Mouse (Mus musculus) kidney, postnatal 14 days (tissue): ENCODE results near the gene 2010106E10Rik.

Experiments
- DNase-seq: peaks from one replicate; pipeline ENCODE4 v3.0.0; 2022; ENCODE audit warnings: mixed read lengths

2010106E10Rik gene

GRCm38 (mm10) chrX:112494974-112495373 lies at the start of gene 2010106E10Rik:
Gene 2010106E10Rik, plus strand, starts transcription at chrX:112495274.
- DNase-seq = no peak

- DNase-seq = no peak
Observed at GRCm38 (mm10) chrX:112505651-112506050, 10.6 kb downstream of the 2010106E10Rik start.

- peak; percentile 14 for DNase-seq
Observed at GRCm38 (mm10) chrX:112524755-112525154, 29.7 kb downstream of the 2010106E10Rik start.

GRCm38 (mm10) chrX:112543115-112543514 lies 48.0 kb downstream of the 2010106E10Rik start:
- DNase-seq = no peak

GRCm38 (mm10) chrX:112567716-112568115 lies 72.6 kb downstream of the 2010106E10Rik start:
- DNase-seq = no peak

- peak; percentile 71 for DNase-seq
Observed at GRCm38 (mm10) chrX:112600511-112601305, 105.6 kb downstream of the 2010106E10Rik start, which contains the start of gene Zfp711. Gene Zfp711, plus strand, starts transcription at chrX:112600526.

- DNase-seq = peak; percentile 29
Observed at GRCm38 (mm10) chrX:112601306-112602120, 106.4 kb downstream of the 2010106E10Rik start.
